Mouse (Mus musculus) skeletal muscle tissue, adult 2 months (tissue): ENCODE results near the gene Klk1.

Experiments used
- DNase-seq: peaks from one replicate; pipeline ENCODE4 v3.0.0-alpha.2; 2012; ENCODE audit warnings: low read depth, low spot score

The Klk1 gene

GRCm38 (mm10) chr7:44253023-44253616 lies 28.0 kb downstream of the Klk1 start:
- DNase-seq, result no peak

DNA sequence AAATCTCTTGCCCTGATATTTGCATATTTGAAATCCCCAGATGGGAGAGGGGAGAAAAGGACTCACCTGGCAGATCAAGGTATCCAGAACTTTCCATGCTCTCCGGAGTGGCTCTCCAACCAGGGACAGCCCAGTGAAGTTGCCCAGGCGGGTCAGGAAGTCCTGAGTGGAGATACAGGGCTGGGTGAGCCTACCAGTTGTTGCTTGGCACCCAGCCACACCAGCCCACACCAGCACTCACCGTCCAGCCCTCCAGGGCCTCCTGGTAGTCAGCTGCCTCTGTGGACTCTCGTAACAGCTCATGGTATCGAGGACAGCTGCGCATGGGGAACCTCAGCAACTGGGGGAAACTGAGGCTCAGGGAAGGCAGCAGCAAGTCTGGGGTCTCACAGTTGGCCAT lies 29.8 kb downstream of the Klk1 start:
- no peak for DNase-seq

GRCm38 (mm10) chr7:44257278-44257677 lies 32.1 kb downstream of the Klk1 start, which contains the start of gene Acp4:
Gene Acp4, minus strand, starts transcription at chr7:44257378.
- no peak for DNase-seq

- no peak for DNase-seq
Observed at GRCm38 (mm10) chr7:44260410-44260809, 35.2 kb downstream of the Klk1 start.

DNA sequence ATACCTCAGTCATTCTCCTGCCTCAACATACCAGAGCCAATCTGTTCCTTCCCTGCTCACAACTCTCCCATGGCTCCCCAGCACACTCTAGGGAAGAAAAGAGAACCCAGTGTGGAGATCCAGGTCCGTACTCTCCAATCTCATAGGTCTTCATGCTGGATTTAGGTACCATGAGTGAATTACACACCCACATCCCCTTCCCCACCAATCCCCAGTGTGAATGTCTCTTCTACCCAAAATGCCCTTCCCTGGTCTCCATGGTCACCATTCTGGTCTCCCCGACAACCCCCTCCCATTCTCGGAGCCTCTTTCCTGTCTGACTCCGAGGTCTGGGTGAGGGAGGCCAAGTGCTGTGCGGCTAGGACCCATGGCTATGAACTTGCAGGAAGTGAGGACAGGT lies 36.0 kb downstream of the Klk1 start, which contains the start of gene Gm15517:
TSS of gene Gm15517 (plus strand) at position 301 of the 400 bp plus-strand sequence.
- no peak for DNase-seq

- DNase-seq, result peak; percentile 83
Observed at GRCm38 (mm10) chr7:44262791-44263643, 37.9 kb downstream of the Klk1 start.

GRCm38 (mm10) chr7:44268117-44268516 lies 43.0 kb downstream of the Klk1 start:
- DNase-seq, result no peak

DNA sequence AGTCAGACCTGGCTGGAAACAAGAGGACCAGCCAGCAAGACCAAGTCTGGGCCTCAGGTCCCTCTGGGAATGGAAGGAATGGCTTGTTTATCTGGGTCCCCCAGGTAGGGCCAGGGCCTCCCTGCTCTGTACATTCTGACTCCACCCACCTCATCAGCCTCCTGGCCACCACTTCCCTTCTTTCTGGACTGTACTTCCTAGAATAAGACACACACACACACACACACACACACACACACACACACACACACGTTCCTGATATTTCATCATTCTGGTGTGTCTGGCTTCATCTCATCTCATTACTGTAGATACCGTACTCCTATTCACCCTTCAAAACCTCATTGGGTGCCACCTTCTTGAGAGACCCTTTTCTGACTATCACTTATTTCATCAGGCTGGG lies 44.2 kb downstream of the Klk1 start:
- no peak for DNase-seq

DNA sequence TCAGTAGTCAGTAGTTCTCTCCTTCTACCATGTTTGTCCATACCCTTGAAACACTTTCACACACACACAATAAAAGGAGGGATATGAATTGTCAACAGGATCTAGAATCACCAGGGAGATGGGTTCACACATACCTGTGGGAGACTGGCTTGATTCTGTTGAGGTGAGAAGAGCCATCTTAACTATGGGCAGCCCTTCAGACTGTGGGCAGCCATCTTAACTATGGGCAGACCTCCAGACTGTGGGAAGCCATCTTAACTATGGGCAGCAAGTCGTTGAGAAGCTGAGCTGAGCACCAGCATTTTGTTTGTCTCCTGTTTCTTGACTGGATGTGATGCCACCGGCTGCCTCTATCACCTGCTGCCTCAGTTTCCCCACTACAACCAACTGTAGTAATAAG lies 46.1 kb downstream of the Klk1 start:
- DNase-seq, result no peak

DNA sequence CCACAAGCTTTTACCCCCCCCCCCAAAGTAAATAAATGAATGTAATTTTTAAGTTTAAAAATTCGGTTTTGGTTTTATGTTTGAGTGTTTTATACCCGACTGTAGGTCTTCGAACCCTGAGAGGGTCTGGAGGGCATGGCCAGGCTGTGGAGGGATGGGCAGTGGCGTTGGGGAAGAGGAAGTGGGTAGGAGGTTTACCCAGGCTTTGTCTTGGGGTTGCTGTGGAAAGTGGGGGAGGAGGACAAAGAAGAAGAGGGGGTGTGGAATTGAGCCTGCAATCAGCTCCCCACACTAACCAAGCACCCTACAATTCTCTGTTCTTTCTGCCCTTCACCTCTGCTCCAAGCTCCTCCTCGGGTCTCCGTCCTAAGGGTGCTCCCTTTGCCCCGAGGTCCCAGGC lies 47.4 kb downstream of the Klk1 start:
- DNase-seq, result no peak

GRCm38 (mm10) chr7:44273446-44273845 lies 48.3 kb downstream of the Klk1 start:
- DNase-seq, result no peak

DNA sequence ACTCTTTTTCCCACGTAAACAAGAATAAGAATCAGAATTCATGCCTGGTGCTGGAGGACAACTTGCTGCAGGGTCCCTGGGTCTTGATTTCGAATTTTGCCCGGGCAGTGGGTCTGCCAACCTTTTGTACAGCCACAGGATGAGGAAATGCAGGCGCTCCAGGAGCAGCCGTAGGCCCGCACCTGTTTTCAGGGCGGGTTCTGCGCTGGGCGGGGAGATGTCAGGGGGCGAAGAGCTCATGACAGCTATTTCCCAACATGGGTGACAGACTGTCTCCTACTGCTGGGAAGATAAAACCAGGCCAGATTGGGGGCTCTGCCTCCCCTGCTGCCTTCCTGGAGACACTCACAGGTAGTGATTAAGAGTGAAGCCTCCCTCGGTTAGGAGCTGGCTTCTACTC lies 48.9 kb downstream of the Klk1 start:
- no peak for DNase-seq

- no peak for DNase-seq
Observed at GRCm38 (mm10) chr7:44275546-44275945, 50.4 kb downstream of the Klk1 start.

DNA sequence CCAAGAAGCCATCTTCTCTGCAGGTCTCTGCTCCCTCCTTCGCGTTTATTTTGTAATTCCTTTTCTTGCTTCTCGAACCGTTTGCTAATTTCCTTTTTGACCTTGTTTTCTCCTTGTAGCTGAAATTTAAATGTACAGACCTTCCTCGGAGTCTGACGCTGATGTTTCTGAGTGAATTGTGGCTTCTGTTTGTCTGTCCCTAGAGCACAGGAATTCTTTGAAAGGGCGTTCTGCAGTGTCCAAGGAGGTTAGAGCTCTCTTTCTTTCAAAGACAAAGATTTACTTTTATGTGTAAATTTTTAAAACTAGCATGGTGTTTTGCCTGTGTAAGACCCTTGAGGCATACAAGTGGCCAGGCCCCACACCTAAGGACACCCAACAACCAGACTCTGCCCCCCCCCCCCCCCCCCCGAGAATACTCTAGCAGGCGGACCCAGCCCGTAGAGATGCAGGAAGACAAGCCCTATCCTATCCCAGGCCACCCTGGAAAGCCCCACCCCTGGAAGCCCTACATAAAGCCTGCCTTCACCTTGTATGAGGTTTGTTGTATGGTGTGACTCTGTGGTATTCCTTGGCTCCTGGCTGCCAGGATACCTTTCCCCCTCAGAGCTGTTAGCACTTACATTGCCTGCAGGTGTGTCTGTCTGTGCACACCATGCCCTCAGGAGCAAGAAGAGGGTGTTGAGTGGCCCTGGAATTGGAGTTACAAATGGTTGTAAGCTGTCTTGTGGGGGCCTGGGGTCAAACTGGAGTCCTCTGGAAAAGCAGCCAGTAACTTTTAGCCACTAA lies 51.5 kb downstream of the Klk1 start:
- DNase-seq, result no peak

GRCm38 (mm10) chr7:44277250-44277622 lies 52.1 kb downstream of the Klk1 start:
- DNase-seq, result no peak
